Mouse (Mus musculus) megakaryocyte-erythroid progenitor cell, adult 5-6 weeks (primary cell): ENCODE results near the gene Aqp8. TPM values are rescaled to one million over a fixed set of nuclear protein-coding genes. Genes with fewer than 3 reads are reported as not detected.

Experiments
- ATAC-seq: replicated peaks from 2 replicates; pipeline ENCODE4 v1.8.0; 2016; ENCODE audit warnings: mild to moderate bottlenecking, inconsistent platforms; ENCODE audit not compliant: severe bottlenecking, poor library complexity, low FRiP score, low TSS enrichment
- total RNA-seq, 2 experiments: library from RNA; stranded (forward) in 1 of 2; stranded (reverse) in 1 of 2; fragments of 200-1000, 215-1000 nt in 1 of 2; fragments of >200 nt in 1 of 2; fragmentation: Nextera tagmentation in 1 of 2; gene quantifications; 2 replicates each; pipeline ENCODE4 v1.2.3; 2014 to 2017

Aqp8 gene
- total RNA-seq (2014; fragmentation: Nextera tagmentation) (not detected in 2 replicates), total RNA-seq (2017) (not detected in 2 replicates)

GRCm38 (mm10) chr7:123462070-123462501 lies at the start of gene Aqp8:
Aqp8 (plus strand) TSS chr7:123462291.
- ATAC-seq: peak; percentile 86

- ATAC-seq: no peak
Observed at GRCm38 (mm10) chr7:123416803-123417202, 45.3 kb upstream of the Aqp8 start.

DNA sequence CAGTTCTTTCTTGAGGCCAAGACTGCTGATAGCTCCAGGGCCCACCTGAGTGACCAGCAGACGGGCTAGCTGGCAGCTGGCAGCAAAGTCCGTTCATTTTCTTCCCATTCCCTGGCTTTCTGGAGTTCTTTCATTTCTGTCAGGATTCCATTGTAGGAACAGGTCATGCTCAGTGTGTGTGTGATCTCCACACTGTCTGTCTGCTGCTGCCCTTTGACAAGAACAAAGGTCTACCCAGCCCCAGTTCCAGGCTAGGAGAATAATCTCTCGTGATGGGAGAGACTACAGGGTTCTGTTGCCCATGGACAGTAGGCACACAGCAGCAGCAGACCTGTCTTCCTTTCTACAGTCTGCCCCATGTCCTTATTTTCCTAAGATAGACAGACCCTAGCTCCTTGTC lies 44.4 kb upstream of the Aqp8 start:
- no peak for ATAC-seq

DNA sequence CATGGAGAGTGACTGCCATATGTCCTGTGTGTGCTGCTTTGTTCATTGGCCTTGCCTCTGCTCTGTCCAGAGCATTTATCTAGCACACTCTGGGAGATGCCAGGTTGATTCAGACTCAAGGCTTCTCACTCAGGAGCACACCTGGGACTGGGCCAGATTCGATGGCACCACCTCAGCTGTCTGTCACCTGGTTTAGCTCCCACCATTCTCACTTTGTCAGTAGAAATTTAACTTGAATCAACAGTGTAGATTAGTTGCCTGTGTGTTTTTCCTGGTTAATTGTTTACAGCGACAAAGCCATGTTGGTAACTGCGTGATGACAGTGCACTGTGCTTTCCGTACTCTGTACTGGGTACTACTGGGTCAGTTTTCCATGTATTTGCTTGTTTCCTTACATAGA lies 42.1 kb upstream of the Aqp8 start:
- ATAC-seq: no peak

GRCm38 (mm10) chr7:123421958-123422357 lies 40.1 kb upstream of the Aqp8 start:
- ATAC-seq: no peak

GRCm38 (mm10) chr7:123424281-123424680 lies 37.8 kb upstream of the Aqp8 start:
- no peak for ATAC-seq

- ATAC-seq: no peak
Observed at GRCm38 (mm10) chr7:123425134-123425757, 36.8 kb upstream of the Aqp8 start.

DNA sequence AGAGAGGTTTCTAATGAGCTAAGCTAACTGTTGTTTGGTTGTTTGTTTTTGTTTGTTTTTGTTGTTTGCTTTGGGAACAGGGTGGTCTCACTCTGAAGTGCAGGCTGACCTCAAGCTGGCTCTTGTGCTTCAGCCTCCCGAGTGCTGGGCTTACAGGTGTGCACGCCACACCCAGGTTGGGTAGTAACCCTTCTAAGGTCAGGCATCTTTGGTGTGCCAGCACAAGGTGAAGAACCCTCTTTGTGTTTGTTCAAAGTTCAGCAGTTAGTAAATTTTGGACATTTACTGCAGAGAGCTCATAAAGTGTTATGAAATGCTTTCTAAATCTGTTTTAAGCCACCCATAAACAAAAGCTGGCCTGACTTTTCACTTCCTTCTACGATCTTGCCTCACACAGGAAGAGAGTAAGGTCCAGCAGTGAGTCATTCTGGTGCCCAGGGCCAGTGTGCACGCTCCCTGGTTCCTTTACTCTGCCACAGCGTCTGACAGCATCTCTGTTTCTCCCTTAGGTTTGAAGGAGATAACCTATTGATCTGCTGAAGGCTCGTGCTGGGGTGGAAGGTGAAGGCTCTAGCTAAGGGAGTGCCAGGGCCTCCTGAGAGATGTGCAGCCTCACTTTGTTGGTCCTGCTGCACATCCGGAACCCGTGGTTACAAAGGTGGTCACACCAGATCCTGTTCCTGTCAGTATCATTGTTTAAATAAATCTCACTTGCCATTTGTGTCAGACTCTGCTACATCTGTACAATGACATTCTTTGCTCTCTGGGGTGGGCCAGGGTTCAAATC lies 32.3 kb upstream of the Aqp8 start:
- no peak for ATAC-seq

DNA sequence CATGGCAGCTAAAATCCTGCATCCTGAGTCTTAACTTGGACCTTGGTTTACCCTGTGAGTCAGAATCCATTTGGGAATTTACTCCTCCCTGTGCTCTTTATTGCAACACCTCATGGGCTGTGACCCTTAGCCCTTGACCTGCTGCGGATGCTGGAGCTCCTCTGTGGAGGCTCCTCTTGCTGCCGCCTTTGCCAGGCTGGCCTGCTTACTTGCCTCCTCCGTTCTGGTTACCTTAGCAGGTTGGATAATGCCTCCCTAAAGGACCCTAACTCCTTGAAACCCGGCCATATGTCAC lies 31.7 kb upstream of the Aqp8 start:
- no peak for ATAC-seq

GRCm38 (mm10) chr7:123431206-123431605 lies 30.9 kb upstream of the Aqp8 start:
- ATAC-seq: no peak

- no peak for ATAC-seq
Observed at GRCm38 (mm10) chr7:123442079-123442478, 20.0 kb upstream of the Aqp8 start.

DNA sequence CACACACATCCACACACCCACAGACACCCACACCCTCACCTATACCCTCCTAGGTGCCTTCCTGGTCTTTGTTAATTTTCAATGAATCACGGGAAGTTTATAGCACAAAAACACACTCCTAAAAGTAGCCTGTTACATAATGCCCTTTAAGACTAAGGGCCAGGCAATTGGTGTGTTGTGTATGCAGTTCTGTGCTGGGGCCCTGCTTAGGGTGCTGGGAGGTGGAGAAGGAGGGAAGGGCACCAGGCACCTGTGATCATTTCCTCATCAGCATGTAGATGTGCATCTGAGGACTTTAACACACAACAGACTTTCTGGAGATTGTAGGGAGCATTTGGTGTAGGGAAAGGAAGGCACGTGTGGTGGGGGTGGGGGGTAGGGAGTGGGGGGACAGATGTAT lies 13.3 kb upstream of the Aqp8 start:
- no peak for ATAC-seq

DNA sequence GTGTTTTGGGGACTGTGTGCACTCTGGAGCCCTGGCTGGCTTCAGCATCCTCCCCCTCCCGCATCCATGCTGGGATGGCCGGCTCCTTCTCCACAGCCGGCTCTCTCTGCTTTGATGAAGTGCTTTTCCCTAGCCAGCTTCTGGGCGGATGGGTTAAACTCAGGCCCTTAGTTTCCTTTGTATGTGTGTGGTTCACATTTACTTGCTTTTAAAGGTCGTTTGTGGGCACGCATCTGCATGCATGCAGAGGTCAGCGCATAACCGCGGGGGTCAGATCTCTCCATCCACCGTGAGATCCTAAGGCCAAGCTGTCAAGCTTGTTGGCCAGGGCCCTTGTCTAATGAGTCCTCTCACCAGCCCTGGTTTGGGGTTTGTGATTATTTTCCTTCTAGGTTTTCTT lies 12.4 kb upstream of the Aqp8 start:
- ATAC-seq: no peak

DNA sequence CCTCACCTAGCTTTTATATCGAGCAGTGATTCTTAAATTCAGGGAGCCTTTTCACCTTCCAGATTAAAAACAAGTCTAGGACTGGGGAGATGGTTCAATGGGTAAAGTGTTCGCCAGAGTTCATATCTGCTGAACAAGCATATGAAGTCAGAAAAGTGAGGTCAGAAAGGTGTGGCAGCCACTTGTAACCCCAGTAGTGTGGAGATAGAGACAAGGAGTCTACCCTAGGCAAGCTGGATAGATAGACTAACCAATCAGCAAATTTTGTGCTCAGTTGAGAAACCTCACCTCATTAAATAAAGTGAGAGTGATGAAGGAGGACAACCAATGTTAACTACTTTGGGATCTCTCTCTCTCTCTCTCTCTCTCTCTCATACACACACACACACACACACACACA lies 11.6 kb upstream of the Aqp8 start:
- no peak for ATAC-seq

DNA sequence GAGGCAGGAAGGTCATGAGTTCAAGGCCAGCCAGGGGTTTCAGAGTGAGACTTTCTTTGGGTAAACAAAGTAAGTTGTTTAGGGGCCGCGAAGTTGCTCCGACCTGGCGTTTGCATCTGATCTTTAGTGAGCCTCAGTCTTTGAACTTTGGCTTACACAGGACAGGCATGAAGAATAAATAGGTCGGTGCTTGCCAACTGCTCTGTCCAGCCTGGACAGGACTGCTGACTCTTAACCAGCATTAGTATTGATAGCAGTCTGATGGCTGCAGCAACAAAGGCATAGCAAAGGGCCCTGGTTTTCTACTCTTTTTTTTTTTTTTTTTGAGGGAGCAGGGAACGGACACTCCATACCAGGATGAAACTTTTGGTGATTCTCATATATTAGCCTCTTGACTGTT lies 9.5 kb upstream of the Aqp8 start:
- no peak for ATAC-seq

- ATAC-seq: no peak
Observed at GRCm38 (mm10) chr7:123453066-123453465, 9.0 kb upstream of the Aqp8 start.

GRCm38 (mm10) chr7:123455088-123455487 lies 7.0 kb upstream of the Aqp8 start:
- no peak for ATAC-seq

- no peak for ATAC-seq
Observed at GRCm38 (mm10) chr7:123458309-123458708, 3.8 kb upstream of the Aqp8 start.

DNA sequence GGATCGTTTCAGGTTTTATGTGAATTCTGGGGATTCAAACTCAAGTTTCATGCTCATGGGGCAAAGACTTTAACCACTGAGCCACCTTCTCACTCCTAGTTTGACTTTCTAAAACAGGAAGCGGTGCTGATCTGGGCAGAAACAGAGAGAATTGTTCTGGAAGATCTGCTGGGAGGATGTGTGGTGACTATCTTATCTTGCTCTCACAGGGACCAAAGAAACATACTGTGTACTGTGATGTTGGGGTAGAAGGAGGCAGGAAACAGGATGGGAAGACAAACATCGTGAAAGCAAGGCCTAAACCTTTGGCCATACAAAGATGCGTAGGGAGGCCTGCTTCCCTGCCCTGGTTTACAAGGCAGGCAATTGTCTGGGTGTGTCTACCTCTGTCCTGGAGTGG lies 2.8 kb upstream of the Aqp8 start:
- peak; percentile 53 for ATAC-seq

- ATAC-seq: no peak
Observed at GRCm38 (mm10) chr7:123461316-123461715, 775 bp upstream of the Aqp8 start.

DNA sequence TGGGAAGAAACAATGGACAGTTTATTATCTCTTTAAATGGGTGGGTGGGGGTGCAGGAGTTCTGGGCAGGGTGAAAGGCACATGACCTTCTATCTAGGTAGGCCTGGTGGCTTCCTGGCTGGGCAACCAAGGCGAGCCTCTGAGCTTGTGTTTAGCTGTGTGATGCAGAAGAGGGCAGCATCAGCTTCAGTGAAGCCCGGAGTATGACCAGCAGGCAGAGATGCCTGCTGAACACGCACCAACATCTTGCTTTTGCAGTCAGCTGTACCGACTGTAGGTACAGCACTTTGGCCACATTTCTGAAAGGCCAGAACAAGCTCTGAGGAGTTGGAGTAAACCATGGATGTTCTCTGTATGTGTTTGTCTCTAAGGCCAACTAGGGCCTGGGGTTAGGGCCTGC lies 1.5 kb downstream of the Aqp8 start:
- ATAC-seq: no peak
